Mouse (Mus musculus) embryonic facial prominence, embryonic 11.5 days (tissue): Measurements from ENCODE around the gene Map2. TPM values are rescaled to one million over a fixed set of nuclear protein-coding genes. Genes with fewer than 3 reads are reported as not detected.
A peak's percentile ranks its signal among the peaks of the same experiment; 100 is the strongest.

Experiments used
- ATAC-seq: fragments of 200-750 bp; cut with Nextera tagmentation; replicated peaks from 2 replicates; pipeline ENCODE4 v1.8.0; 2017; ENCODE audit warnings: low read depth; ENCODE audit not compliant: insufficient number of reproducible peaks, low FRiP score, low TSS enrichment
- DNase-seq: peaks from one replicate; pipeline ENCODE4 v3.0.0-alpha.2; 2015; ENCODE audit warnings: low spot score
- H3K27ac ChIP-seq: fragments of 300-500 bp; sonication (generic); replicated peaks from 2 replicates; pipeline ENCODE4 v1.5.1; 2014; ENCODE audit warnings: mild to moderate bottlenecking, low read depth, low read length, control low read depth
- H3K27me3 ChIP-seq: fragments of 300-500 bp; sonication (generic); 2 replicates; pipeline ENCODE4 v1.6.1; 2014; ENCODE audit warnings: mild to moderate bottlenecking, low read length, moderate library complexity, mixed read lengths; ENCODE audit not compliant: control insufficient read depth, insufficient read depth
- H3K36me3 ChIP-seq: fragments of 300-500 bp; sonication (generic); replicated peaks from 2 replicates; pipeline ENCODE4 v1.6.1; 2014; ENCODE audit warnings: low read depth, mild to moderate bottlenecking, low read length, moderate library complexity, mixed read lengths; ENCODE audit not compliant: control insufficient read depth, insufficient read depth
- H3K4me1 ChIP-seq: fragments of 300-500 bp; sonication (generic); 2 replicates; pipeline ENCODE4 v1.6.1; 2014; ENCODE audit warnings: low read length, mixed read lengths; ENCODE audit not compliant: control insufficient read depth, insufficient read depth
- H3K4me2 ChIP-seq: fragments of 300-500 bp; sonication (generic); 2 replicates; pipeline ENCODE4 v1.6.1; 2014; ENCODE audit warnings: low read depth, mild to moderate bottlenecking, control low read depth, low read length, moderate library complexity
- H3K4me3 ChIP-seq: fragments of 300-500 bp; sonication (generic); 2 replicates; pipeline ENCODE4 v1.5.1; 2014; ENCODE audit warnings: low read depth, low read length, control low read depth
- H3K9ac ChIP-seq: fragments of 300-500 bp; sonication (generic); replicated peaks from 2 replicates; pipeline ENCODE4 v1.6.1; 2014; ENCODE audit warnings: mild to moderate bottlenecking, control low read depth, low read length
- H3K9me3 ChIP-seq: fragments of 300-500 bp; sonication (generic); replicated peaks from 2 replicates; pipeline ENCODE4 v1.6.1; 2016; ENCODE audit warnings: mild to moderate bottlenecking, low read length, inconsistent platforms, mixed read lengths; ENCODE audit not compliant: control insufficient read depth
- WGBS: fragments of 180-500 bp; shearing (Covaris S2); extraction: QIAGEN DNeasy Blood & Tissue Kit; methylation state at CpG from one replicate; pipeline ENCODE4 v1.1.7; 2014; 5-methylcytosine and 5-hydroxymethylcytosine counted together
- polyA plus RNA-seq: library from polyadenylated mRNA; unstranded; fragments of >200 nt; fragmentation: Nextera tagmentation; extraction: Ambion mirVana; gene quantifications from 2 replicates; pipeline ENCODE4 v1.2.1, GENCODE M21; 2014

The Map2 gene
- polyA plus RNA-seq, 1 experiment from 2014 or later = 38.0 TPM

DNA sequence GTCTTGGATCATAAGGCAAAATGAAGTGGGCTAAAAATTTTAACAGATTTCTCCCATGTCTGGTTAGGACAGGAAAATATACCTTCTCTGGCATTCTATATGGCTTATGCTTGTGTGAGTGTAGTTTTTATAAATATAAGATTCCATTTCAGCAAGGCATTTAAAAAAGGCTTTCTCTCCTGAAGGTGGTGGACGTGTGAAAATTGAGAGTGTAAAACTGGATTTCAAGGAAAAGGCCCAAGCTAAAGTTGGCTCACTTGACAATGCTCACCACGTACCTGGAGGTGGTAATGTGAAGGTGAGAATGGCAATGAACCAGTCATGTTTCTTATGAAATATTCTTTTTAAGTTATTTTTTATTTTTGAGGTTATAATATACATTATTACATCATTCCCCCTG lies 263.0 kb downstream of the Map2 start:
- H3K4me1 ChIP-seq = no peaks in the 10 kb centered on the region
- H3K9me3 ChIP-seq = no peaks in the 10 kb centered on the region
- WGBS = 80% methylated on average over 2 of the region's 2 CpGs
- no peak overlapping the region for H3K27ac ChIP-seq
- H3K9ac ChIP-seq = no peak overlapping the region
- H3K27me3 ChIP-seq = no peaks in the 10 kb centered on the region
- no peak overlapping the region for H3K4me2 ChIP-seq
- no peak overlapping the region for H3K4me3 ChIP-seq
- no peak for ATAC-seq
- DNase-seq = no peak
- H3K36me3 ChIP-seq = no peaks in the 10 kb centered on the region

DNA sequence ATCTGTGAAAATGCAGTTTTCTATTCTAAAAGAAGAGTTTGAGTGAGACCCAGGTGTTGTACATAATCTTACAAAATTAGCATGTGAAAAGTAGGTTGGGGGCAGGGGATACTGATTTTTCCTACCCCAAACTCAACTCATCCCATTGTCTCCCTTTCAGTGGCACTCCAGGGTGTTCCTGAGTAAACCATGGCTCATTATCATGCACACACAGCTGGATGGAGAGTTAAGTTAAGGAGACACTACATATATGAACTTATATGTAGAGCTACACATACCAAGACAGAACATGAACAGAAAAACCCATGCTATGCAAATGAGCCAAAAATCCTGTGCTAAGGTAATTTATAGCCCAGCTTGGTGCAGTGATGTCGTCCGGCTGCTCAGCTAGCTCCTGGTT lies 267.8 kb downstream of the Map2 start:
- H3K4me1 ChIP-seq = no peaks in the 10 kb centered on the region

DNA sequence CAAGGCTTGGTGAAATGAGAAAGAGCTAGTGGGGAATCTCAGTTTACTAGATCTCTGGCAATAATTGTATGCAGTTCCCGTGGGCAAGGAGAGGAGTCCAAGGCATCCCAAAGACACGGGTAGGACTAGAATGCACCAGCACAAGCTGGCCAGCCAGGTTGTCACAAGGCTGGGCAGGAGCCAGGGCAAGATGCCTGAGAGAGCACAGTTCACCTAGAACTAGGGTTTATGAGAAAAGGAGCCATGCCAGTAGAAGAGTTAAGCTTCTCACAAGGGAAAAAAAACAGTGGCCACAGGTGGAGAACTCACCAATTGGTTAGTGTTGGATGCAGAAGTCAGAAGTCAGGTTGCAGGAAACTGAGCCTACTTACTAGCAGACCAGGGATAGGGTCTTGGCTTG lies 274.4 kb downstream of the Map2 start:
- no peak overlapping the region for H3K27ac ChIP-seq
- DNase-seq = no peak
- 76% methylated on average over 2 of the region's 2 CpGs for WGBS

More for the DNA sequence above, 267.8 kb downstream of the Map2 start:
- Histone ChIP-seq H3K4me2 (no peak overlapping the region), H3K9me3 (no peaks in the 10 kb centered on the region), H3K27me3 (no peaks in the 10 kb centered on the region), H3K36me3 (no peaks in the 10 kb centered on the region), H3K27ac (no peak overlapping the region), H3K4me3 (no peak overlapping the region), H3K9ac (no peak overlapping the region)
- DNase-seq = no peak
- WGBS = 84% methylated on average over 2 of the region's 2 CpGs
- ATAC-seq = no peak

DNA sequence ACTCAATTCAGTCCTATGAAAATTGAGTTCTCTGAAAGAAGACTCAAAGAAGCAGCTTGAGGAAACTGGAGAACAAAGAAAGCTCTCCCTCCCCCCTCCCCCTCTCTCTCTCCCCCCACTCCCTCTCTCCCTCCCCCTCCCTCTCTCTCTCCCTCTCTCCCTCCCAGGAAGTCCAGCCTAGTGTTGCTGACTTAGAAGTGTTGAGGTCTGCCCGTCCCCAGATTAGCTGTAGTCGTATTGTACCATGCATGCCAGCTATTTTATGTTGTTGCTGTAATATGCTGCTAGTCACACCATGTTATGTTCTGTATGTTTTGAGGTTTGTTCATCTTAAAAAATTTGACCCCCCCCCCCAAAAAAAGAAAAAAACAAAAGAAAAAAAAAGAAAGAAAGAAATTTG lies 281.5 kb downstream of the Map2 start:
- 17% methylated on average over 2 of the region's 2 CpGs for WGBS
- Histone ChIP-seq H3K4me3 (no peak overlapping the region), H3K9me3 (no peaks in the 10 kb centered on the region), H3K9ac (no peak overlapping the region), H3K27me3 (no peaks in the 10 kb centered on the region), H3K4me2 (no peak overlapping the region), H3K36me3 (no peaks in the 10 kb centered on the region), H3K4me1 (no peaks in the 10 kb centered on the region), H3K27ac (no peak overlapping the region)
- no peak for ATAC-seq
- DNase-seq = peak; percentile 4

More for the DNA sequence above, 274.4 kb downstream of the Map2 start:
- no peak overlapping the region for H3K4me3 ChIP-seq
- H3K36me3 ChIP-seq = no peaks in the 10 kb centered on the region
- ATAC-seq = no peak
- H3K9me3 ChIP-seq = no peaks in the 10 kb centered on the region
- H3K4me2 ChIP-seq = no peak overlapping the region
- no peaks in the 10 kb centered on the region for H3K4me1 ChIP-seq
- H3K27me3 ChIP-seq = no peaks in the 10 kb centered on the region
- no peak overlapping the region for H3K9ac ChIP-seq

DNA sequence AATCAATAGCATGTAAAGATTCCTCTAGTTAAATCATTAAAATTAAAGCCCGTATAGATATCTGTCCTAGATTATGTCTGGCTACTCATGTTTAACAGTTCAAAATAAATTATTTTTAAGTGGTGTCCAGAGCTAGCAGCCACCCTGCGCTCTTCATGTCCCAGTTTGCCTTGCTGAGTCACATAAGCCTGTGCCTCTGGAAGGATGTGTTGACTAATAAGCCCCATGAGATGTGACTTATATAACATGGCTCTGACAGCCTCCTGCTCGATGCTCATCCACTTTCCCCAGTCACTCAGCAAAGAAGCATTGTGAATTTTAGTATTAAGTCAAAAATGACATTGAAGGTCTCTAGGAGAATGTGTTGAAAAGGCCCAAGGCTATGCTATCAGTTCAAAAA lies 282.7 kb downstream of the Map2 start:
- H3K4me3 ChIP-seq = no peak overlapping the region
- ATAC-seq = no peak
- no peaks in the 10 kb centered on the region for H3K4me1 ChIP-seq
- no peak overlapping the region for H3K4me2 ChIP-seq
- no peaks in the 10 kb centered on the region for H3K36me3 ChIP-seq
- H3K27ac ChIP-seq = no peak overlapping the region
- H3K27me3 ChIP-seq = no peaks in the 10 kb centered on the region
- no peak overlapping the region for H3K9ac ChIP-seq
- 74% methylated on average over 3 of the region's 3 CpGs for whole genome bisulfite sequencing
- no peak for DNase-seq
- H3K9me3 ChIP-seq = no peaks in the 10 kb centered on the region

DNA sequence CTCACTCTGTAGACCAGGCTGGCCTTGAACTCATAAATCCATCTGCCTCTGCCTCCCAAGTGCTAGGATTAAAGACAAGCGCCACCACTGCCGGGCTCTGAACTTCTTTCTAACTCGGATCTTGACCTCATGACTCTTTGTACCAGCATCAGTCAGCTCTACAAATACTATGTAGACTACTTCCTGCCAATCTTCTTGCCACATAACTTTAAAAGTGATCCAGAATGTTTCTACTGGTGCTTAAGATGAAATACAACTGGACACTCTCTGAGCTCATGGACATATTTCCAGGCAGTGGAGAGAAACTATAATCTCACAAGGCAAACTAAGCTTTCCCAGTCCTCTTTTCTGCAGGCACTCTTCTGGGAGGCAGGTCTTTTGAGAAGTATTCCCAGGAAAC lies 284.3 kb downstream of the Map2 start:
- Histone ChIP-seq H3K9ac (no peak overlapping the region), H3K4me3 (no peak overlapping the region), H3K27ac (no peak overlapping the region), H3K9me3 (no peaks in the 10 kb centered on the region), H3K4me1 (no peaks in the 10 kb centered on the region), H3K36me3 (no peaks in the 10 kb centered on the region), H3K4me2 (no peak overlapping the region), H3K27me3 (no peaks in the 10 kb centered on the region)
- ATAC-seq (no peak), DNase-seq (no peak)
- WGBS = 67% methylated on average over 3 of the region's 3 CpGs

DNA sequence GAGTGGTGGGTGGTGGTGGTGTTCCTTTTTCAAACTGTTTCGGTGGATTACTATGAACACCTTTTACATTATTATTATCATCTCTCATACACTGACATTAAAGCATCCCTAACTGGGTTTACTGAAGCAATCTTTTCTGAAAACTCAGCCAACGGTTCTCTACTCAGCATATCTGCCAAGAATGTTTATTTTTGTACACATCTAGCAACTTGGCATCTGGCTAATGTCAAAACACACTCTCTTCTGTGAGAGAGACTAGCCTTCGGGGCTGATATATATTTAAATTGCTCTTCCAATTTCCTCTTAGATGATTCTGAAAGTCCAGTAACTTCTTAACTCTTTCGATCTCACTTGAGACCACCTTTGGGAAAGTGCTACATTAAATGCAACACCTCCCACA lies 285.8 kb downstream of the Map2 start:
- no peaks in the 10 kb centered on the region for H3K9me3 ChIP-seq
- WGBS = 79% methylated on average over 4 of the region's 4 CpGs
- no peak overlapping the region for H3K27ac ChIP-seq
- DNase-seq = no peak
- no peak overlapping the region for H3K4me2 ChIP-seq
- no peaks in the 10 kb centered on the region for H3K36me3 ChIP-seq
- ATAC-seq = no peak
- no peaks in the 10 kb centered on the region for H3K4me1 ChIP-seq
- no peak overlapping the region for H3K9ac ChIP-seq
- no peaks in the 10 kb centered on the region for H3K27me3 ChIP-seq
- H3K4me3 ChIP-seq = no peak overlapping the region

DNA sequence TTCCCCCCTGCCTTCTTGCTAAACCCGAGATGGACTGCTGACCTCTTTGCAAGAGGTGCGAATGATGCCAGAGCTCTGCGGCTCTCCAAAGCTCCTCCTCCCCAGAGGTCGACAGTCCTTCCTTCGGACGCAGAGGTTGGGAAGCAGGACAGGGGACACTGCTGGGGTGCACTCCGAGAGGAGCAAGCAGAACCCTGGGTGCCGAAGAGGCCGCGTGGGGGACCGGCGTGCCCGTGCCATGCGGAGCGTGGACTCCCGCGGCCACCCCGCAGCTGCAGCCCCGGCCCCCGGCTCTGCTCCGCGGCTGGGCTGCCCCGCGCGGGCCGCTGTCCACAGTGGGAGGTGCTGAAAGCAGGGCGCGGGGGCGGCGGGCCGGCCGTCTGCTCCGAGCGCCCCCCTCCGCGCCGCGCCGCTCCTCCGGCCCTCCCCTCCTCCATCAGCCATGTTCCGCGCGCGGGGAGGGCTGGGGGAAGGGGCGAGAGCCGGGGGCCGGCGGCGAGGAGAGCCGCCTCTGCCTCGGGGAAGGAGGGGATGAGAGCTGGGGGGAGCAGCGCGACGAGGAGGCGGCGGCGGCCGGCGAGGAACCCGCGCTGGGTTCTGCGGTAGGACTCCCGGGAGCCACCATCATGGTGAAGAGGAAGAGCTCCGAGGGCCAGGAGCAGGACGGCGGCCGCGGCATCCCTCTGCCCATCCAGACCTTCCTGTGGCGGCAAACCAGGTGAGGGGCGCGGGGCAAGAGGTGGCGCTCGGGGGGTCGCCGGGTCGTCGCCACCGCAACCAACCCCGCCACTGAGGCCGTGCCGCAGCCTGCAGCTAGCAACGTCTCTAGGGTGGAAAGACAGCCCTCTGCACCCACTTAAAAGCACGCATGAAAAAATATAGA lies 293.0 kb downstream of the Map2 start, which contains the start of gene Unc80:
TSS of gene Unc80 (plus strand) at position 547 of the 883 bp plus-strand sequence.
- ATAC-seq = peak; percentile 94
- Histone ChIP-seq H3K4me1 (no peaks in the 10 kb centered on the region), H3K36me3 (no peaks in the 10 kb centered on the region), H3K4me2 (peak within 1 kb of the TSS; percentile 93), H3K9ac (peak within 1 kb of the TSS; percentile 37), H3K27me3 (no peaks in the 10 kb centered on the region; the same call in 1 of the 2 replicates), H3K4me3 (peak within 1 kb of the TSS; percentile 56), H3K9me3 (no peaks in the 10 kb centered on the region), H3K27ac (no peak within 1 kb of the TSS)
- WGBS = 1% methylated on average over 49 of the region's 83 CpGs
- DNase-seq = peak; percentile 77
